Mouse (Mus musculus): ENCODE data around the gene Frmd6.

GRCm38 (mm10) chr12:70816731-70817130 is 8.6 kb upstream of the Frmd6 start:
- no peak for TF ChIP-seq CTCF (IDR thresholded peaks at IDR 0.05; ENCODE audit: insufficient read depth, low read length)
- no peak for TF ChIP-seq POLR2A (IDR thresholded peaks at IDR 0.05; ENCODE audit: borderline replicate concordance, extremely low read depth, low read depth, low read length)

Data from lung, adult 2 months (tissue).